Mouse (Mus musculus) liver, embryonic 14.5 days (tissue): ENCODE measurements at regions not wholly inside any gene's neighbourhood (a gene's known extent, or its start where the extent isn't known, plus 50 kb on each side); places are given as distances from the start of the nearest gene placed in this dataset.

ENCODE experiments used
- CTCF ChIP-seq: IDR thresholded peaks from 2 replicates; pipeline ENCODE4 v1.5.1; 2016; ENCODE audit warnings: antibody characterized with exemption, low read depth, control low read depth
- EP300 ChIP-seq: IDR thresholded peaks from 2 replicates; pipeline ENCODE4 v1.6.1; 2016; ENCODE audit warnings: antibody characterized with exemption, low read depth

- TF ChIP-seq CTCF (no peak), EP300 (no peak)
Measured at GRCm38 (mm10) chr2:117780816-117781215, 330.9 kb upstream of the Thbs1 start.
